Mouse (Mus musculus): ENCODE data around the gene Lair1.
"Not testable (repeated sequence)": the region's sequence is repeated elsewhere in the genome, so short reads cannot be mapped to it uniquely, and the experiment has no call there.

The Lair1 gene

GRCm38 (mm10) chr7:4003996-4004395 lies 59.0 kb downstream of the Lair1 start:
- not testable (repeated sequence) for DNase-seq (ENCODE audit: low read depth, low spot score)

GRCm38 (mm10) chr7:3962017-3962416 lies 101.0 kb downstream of the Lair1 start:
- DNase-seq (ENCODE audit: low read depth, low spot score) = no peak

GRCm38 (mm10) chr7:3957387-3957786 lies 105.6 kb downstream of the Lair1 start:
- no peak for DNase-seq (ENCODE audit: low read depth, low spot score)

Data from retina, postnatal 7 days (tissue).